In the genomic region with DNA sequence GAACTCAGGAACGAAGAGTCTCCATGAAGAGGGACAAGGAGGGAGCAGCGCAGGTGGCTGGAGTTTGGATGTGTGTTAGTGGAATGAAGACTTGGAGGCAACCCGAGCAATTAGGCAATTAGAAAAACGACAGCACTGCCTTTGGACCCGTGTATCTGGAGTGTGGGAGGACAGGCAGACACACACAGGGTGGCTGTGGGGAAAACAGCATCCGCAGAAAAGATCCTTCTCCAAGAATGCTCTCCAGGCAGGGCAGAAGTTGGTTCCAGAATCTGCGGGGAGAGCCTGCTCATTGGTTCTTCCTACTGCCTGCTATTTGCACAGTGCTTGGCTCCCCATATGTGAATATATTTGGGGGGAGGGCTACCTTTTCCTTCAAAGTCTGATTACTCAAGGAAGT, we compare ENCODE assay signal across 18 mouse cellular contexts.
A peak's percentile ranks its signal among the peaks of the same experiment; 100 is the strongest.
DNase-seq lines count a peak whose midpoint lies in the region; ATAC-seq lines count a peak whose summit lies in the region.
"Had no signal": no experiment of that assay in that cellular context is flagged by ENCODE, and none has a peak within 500 bp of the region (broad histone marks: within the 10 kb centered on the region; RNA-seq: fewer than 3 reads in every experiment).

No protein-coding gene starts in this region.

- peak; percentile 33 for DNase-seq in right cerebral cortex, adult 18-20 months
- no peak for DNase-seq in right cerebral cortex, postnatal 14 days
- DNase-seq in layer of hippocampus, adult 18-20 months (ENCODE audit: low spot score in 2 of 2): peak; percentile 66 to 80
- peak; percentile 27 for DNase-seq in layer of hippocampus, adult 9-10 months (ENCODE audit: low spot score)
- DNase-seq in telencephalon, adult 2 months (ENCODE audit: low read depth, low spot score): peak; percentile 62
- no peak for DNase-seq in midbrain, embryonic 11.5 days (ENCODE audit: low spot score, missing footprints)
- DNase-seq in testis, postnatal 14 days (ENCODE audit: low spot score): no peak
- DNase-seq: adrenal gland, adult 2 months; adrenal gland, postnatal 25 days; cerebellum, adult 2 months; cerebellum, postnatal 10 days; forebrain, postnatal 0 days; gastrocnemius, postnatal 25 days had no signal

- no peak overlapping the region for H3K4me2 ChIP-seq in midbrain, embryonic 11.5 days
- H3K4me2 ChIP-seq: forebrain, embryonic 13.5 days; heart, embryonic 12.5 days; hindbrain, embryonic 15.5 days had no signal

- no peaks in the 10 kb centered on the region for H3K9me3 ChIP-seq in midbrain, embryonic 11.5 days (ENCODE audit: control insufficient read depth, low read length)
- H3K9me3 ChIP-seq: embryonic facial prominence, embryonic 10.5 days; forebrain, embryonic 13.5 days; heart, embryonic 12.5 days; hindbrain, embryonic 10.5 days; hindbrain, embryonic 15.5 days had no signal

- WGBS in midbrain, embryonic 11.5 days: 79% methylated on average over 7 of the region's 7 CpGs

- no peaks in the 10 kb centered on the region for H3K4me1 ChIP-seq in midbrain, embryonic 11.5 days (ENCODE audit: control insufficient read depth, insufficient read depth, low read length)
- H3K4me1 ChIP-seq: forebrain, embryonic 13.5 days; heart, embryonic 12.5 days; hindbrain, embryonic 10.5 days; hindbrain, embryonic 15.5 days had no signal

- no peak overlapping the region for H3K27ac ChIP-seq in midbrain, embryonic 11.5 days (ENCODE audit: low read depth, low read length)
- H3K27ac ChIP-seq: embryonic facial prominence, embryonic 10.5 days; forebrain, embryonic 13.5 days; hindbrain, embryonic 10.5 days; hindbrain, embryonic 15.5 days had no signal

- H3K36me3 ChIP-seq in midbrain, embryonic 11.5 days (ENCODE audit: control insufficient read depth, insufficient read depth, low read length): no peaks in the 10 kb centered on the region
- H3K36me3 ChIP-seq: embryonic facial prominence, embryonic 10.5 days; heart, embryonic 12.5 days; hindbrain, embryonic 10.5 days; hindbrain, embryonic 15.5 days had no signal

- H3K27me3 ChIP-seq in midbrain, embryonic 11.5 days (ENCODE audit: control insufficient read depth, insufficient read depth, low read length): no peaks in the 10 kb centered on the region
- H3K27me3 ChIP-seq: forebrain, embryonic 13.5 days; heart, embryonic 12.5 days; hindbrain, embryonic 15.5 days had no signal

- no peak for ATAC-seq in midbrain, embryonic 11.5 days (ENCODE audit: low FRiP score)
- ATAC-seq: forebrain, embryonic 13.5 days; forebrain, postnatal 0 days had no signal

- no peak overlapping the region for H3K4me3 ChIP-seq in midbrain, embryonic 11.5 days (ENCODE audit: low read depth, low read length)
- H3K4me3 ChIP-seq: embryonic facial prominence, embryonic 10.5 days; forebrain, embryonic 13.5 days; heart, embryonic 12.5 days; hindbrain, embryonic 10.5 days; hindbrain, embryonic 15.5 days had no signal

- H3K9ac ChIP-seq in midbrain, embryonic 11.5 days (ENCODE audit: low read length): no peak overlapping the region
- H3K9ac ChIP-seq: forebrain, embryonic 13.5 days; forebrain, postnatal 0 days; heart, embryonic 12.5 days; hindbrain, embryonic 15.5 days had no signal

Comparison
In these comparisons a context has a peak if more than half of its experiments do, and no peak if none do; other contexts are left out.
1. DNase-seq: peak in right cerebral cortex, adult 18-20 months (single experiment), layer of hippocampus, adult 18-20 months (2 of 2), layer of hippocampus, adult 9-10 months (single experiment) and telencephalon, adult 2 months (single experiment); none in right cerebral cortex, postnatal 14 days (single experiment), midbrain, embryonic 11.5 days (single experiment) and testis, postnatal 14 days (single experiment).